Mouse (Mus musculus): ENCODE results near the gene Mfap5. TPM values are rescaled to one million over a fixed set of nuclear protein-coding genes. Genes with fewer than 3 reads are reported as not detected.
"Not testable (repeated sequence)": the region's sequence is repeated elsewhere in the genome, so short reads cannot be mapped to it uniquely, and the experiment has no call there.

Mfap5 gene
- total and polyA plus RNA-seq, 3 experiments = 0.15 to 0.42 (median 0.16) TPM

- H3K27ac ChIP-seq (ENCODE audit: insufficient read depth, low read depth) = no peak overlapping the region
- no peaks in the 10 kb centered on the region for H3K9me3 ChIP-seq (replicated peaks; ENCODE audit: low read length)
- TF ChIP-seq JUN (IDR thresholded peaks at IDR 0.05; ENCODE audit: insufficient read depth, low read depth, low read length) = no peak
- no peak for TF ChIP-seq MXI1 (IDR thresholded peaks at IDR 0.05; ENCODE audit: low read depth, low read length)
- TF ChIP-seq SIN3A (IDR thresholded peaks at IDR 0.05; ENCODE audit: low read length) = no peak
- no peak for TF ChIP-seq IRF4 (IDR thresholded peaks at IDR 0.05; ENCODE audit: low read depth, low read length)
- no peak for TF ChIP-seq NRF1 (IDR thresholded peaks at IDR 0.05; ENCODE audit: low read depth, low read length)
- no peak for TF ChIP-seq HCFC1 (IDR thresholded peaks at IDR 0.05; ENCODE audit: low read depth, low read length)
- TF ChIP-seq E2F4 (IDR thresholded peaks at IDR 0.05; ENCODE audit: insufficient replicate concordance, low read depth, low read length) = no peak
- no peak for TF ChIP-seq MAFK (IDR thresholded peaks at IDR 0.05; ENCODE audit: insufficient replicate concordance, low read length)
- no peak for TF ChIP-seq MYC (IDR thresholded peaks at IDR 0.05; ENCODE audit: low read depth, low read length)
- no peak for TF ChIP-seq TBP (conservative IDR thresholded peaks at IDR 0.05; ENCODE audit: low read depth, low read length)
- dilution Hi-C loops (cut with MboI; ENCODE audit: extremely low pct_ligation_motif_present, extremely low pct_unique_long_range_greater_than_20kb, low sequenced_read_pairs) = no loop called here
- H3K27me3 ChIP-seq (replicated peaks) = no peaks in the 10 kb centered on the region
- H3K4me2 ChIP-seq (ENCODE audit: insufficient read depth, low read depth, poor library complexity, severe bottlenecking) = no peak overlapping the region
- no peaks in the 10 kb centered on the region for H3K79me2 ChIP-seq (replicated peaks; ENCODE audit: control insufficient read depth, extremely low read depth, insufficient read depth, poor library complexity, severe bottlenecking)
- H3K4me3 ChIP-seq (replicated peaks in 1 of 3; ENCODE audit: low read depth in 2 of 3, low read length in 2 of 3, poor library complexity in 1 of 3) = no peak overlapping the region
- H3K9ac ChIP-seq (ENCODE audit: insufficient read depth, low read depth) = no peak overlapping the region
- peaks cover 7 to 46% of the 10 kb centered on the region in 2 experiments; a peak in 3 of 4 replicates for H3K4me1 ChIP-seq (ENCODE audit: control insufficient read depth in 1 of 2, insufficient read depth in 2 of 2)
- no peak for DNase-seq (ENCODE audit: extremely low read depth)
- H3K36me3 ChIP-seq (replicated peaks in 1 of 2; ENCODE audit: control insufficient read depth in 1 of 2, insufficient read depth in 1 of 2, low read length in 1 of 2) = peaks cover 0 to 7% of the 10 kb centered on the region in 2 experiments
- in situ Hi-C loops (cut with MboI; ENCODE audit: low pct_ligation_motif_present, low pct_unique_long_range_greater_than_20kb, low sequenced_read_pairs) = no loop called here
Measured at GRCm38 (mm10) chr6:122571617-122571959, 65.9 kb downstream of the Mfap5 start.

GRCm38 (mm10) chr6:122575037-122575436 is 69.4 kb downstream of the Mfap5 start:
- in situ Hi-C loops (cut with MboI; ENCODE audit: low pct_ligation_motif_present, low pct_unique_long_range_greater_than_20kb, low sequenced_read_pairs); dilution Hi-C loops (cut with MboI; ENCODE audit: extremely low pct_ligation_motif_present, extremely low pct_unique_long_range_greater_than_20kb, low sequenced_read_pairs); H3K4me3 ChIP-seq (replicated peaks in 1 of 3; ENCODE audit: low read depth in 2 of 3, low read length in 2 of 3, poor library complexity in 1 of 3); H3K79me2 ChIP-seq (replicated peaks; ENCODE audit: control insufficient read depth, extremely low read depth, insufficient read depth, poor library complexity, severe bottlenecking); H3K4me2 ChIP-seq (ENCODE audit: insufficient read depth, low read depth, poor library complexity, severe bottlenecking); H3K9ac ChIP-seq (ENCODE audit: insufficient read depth, low read depth); H3K27me3 ChIP-seq (replicated peaks); DNase-seq (ENCODE audit: extremely low read depth); H3K9me3 ChIP-seq (replicated peaks; ENCODE audit: low read length); H3K27ac ChIP-seq (ENCODE audit: insufficient read depth, low read depth): not testable (repeated sequence)
- peaks cover 13 to 35% of the 10 kb centered on the region in 2 experiments for H3K36me3 ChIP-seq (replicated peaks in 1 of 2; ENCODE audit: control insufficient read depth in 1 of 2, insufficient read depth in 1 of 2, low read length in 1 of 2)
- peaks cover 7 to 36% of the 10 kb centered on the region in 2 experiments; a peak in 3 of 4 replicates for H3K4me1 ChIP-seq (ENCODE audit: control insufficient read depth in 1 of 2, insufficient read depth in 2 of 2)

- Histone ChIP-seq H3K9ac (ENCODE audit: insufficient read depth, low read depth) (no peak overlapping the region), H3K4me1 (ENCODE audit: control insufficient read depth in 1 of 2, insufficient read depth in 2 of 2) (peaks cover 0 to 16% of the 10 kb centered on the region in 2 experiments; a peak in 2 of 4 replicates), H3K79me2 (replicated peaks; ENCODE audit: control insufficient read depth, extremely low read depth, insufficient read depth, poor library complexity, severe bottlenecking) (no peaks in the 10 kb centered on the region), H3K27ac (ENCODE audit: insufficient read depth, low read depth) (no peak overlapping the region), H3K27me3 (replicated peaks) (no peaks in the 10 kb centered on the region), H3K36me3 (replicated peaks in 1 of 2; ENCODE audit: control insufficient read depth in 1 of 2, insufficient read depth in 1 of 2, low read length in 1 of 2) (peaks cover 29 to 53% of the 10 kb centered on the region in 2 experiments), H3K4me2 (ENCODE audit: insufficient read depth, low read depth, poor library complexity, severe bottlenecking) (no peak overlapping the region), H3K4me3 (replicated peaks in 1 of 3; ENCODE audit: low read depth in 2 of 3, low read length in 2 of 3, poor library complexity in 1 of 3) (no peak overlapping the region), H3K9me3 (replicated peaks; ENCODE audit: low read length) (no peaks in the 10 kb centered on the region)
- in situ Hi-C loops (cut with MboI; ENCODE audit: low pct_ligation_motif_present, low pct_unique_long_range_greater_than_20kb, low sequenced_read_pairs) (no loop called here), dilution Hi-C loops (cut with MboI; ENCODE audit: extremely low pct_ligation_motif_present, extremely low pct_unique_long_range_greater_than_20kb, low sequenced_read_pairs) (no loop called here)
- no peak for TF ChIP-seq TBP (conservative IDR thresholded peaks at IDR 0.05; ENCODE audit: low read depth, low read length)
- TF ChIP-seq MAZ (IDR thresholded peaks at IDR 0.05; ENCODE audit: low read depth, low read length) = no peak
- TF ChIP-seq UBTF (IDR thresholded peaks at IDR 0.05; ENCODE audit: low read depth, low read length) = no peak
- no peak for TF ChIP-seq ZMIZ1 (IDR thresholded peaks at IDR 0.05; ENCODE audit: low read depth, low read length)
- TF ChIP-seq ZKSCAN1 (IDR thresholded peaks at IDR 0.05; ENCODE audit: borderline replicate concordance, low read depth, low read length) = no peak
- TF ChIP-seq POLR2A (IDR thresholded peaks at IDR 0.05; ENCODE audit: low read depth, low read length) = no peak
- no peak for TF ChIP-seq MYC (IDR thresholded peaks at IDR 0.05; ENCODE audit: low read depth, low read length)
- TF ChIP-seq EP300 (IDR thresholded peaks at IDR 0.05; ENCODE audit: low read length) = no peak
- TF ChIP-seq MAX (IDR thresholded peaks at IDR 0.05; ENCODE audit: low read length) = no peak
- TF ChIP-seq KAT2A (IDR thresholded peaks at IDR 0.05; ENCODE audit: insufficient replicate concordance, low read length) = no peak
- no peak for TF ChIP-seq ELF1 (IDR thresholded peaks at IDR 0.05; ENCODE audit: low read depth, low read length)
- no peak for TF ChIP-seq ZNF384 (IDR thresholded peaks at IDR 0.05; ENCODE audit: low read depth, low read length)
- no peak for TF ChIP-seq CHD1 (IDR thresholded peaks at IDR 0.05; ENCODE audit: low read depth, low read length)
- no peak for TF ChIP-seq SMC3 (IDR thresholded peaks at IDR 0.05; ENCODE audit: low read depth, low read length)
- no peak for DNase-seq (ENCODE audit: extremely low read depth)
Measured at GRCm38 (mm10) chr6:122577030-122577429, 71.4 kb downstream of the Mfap5 start.
